Mouse (Mus musculus): ENCODE measurements at regions not wholly inside any gene's neighbourhood (a gene's known extent, or its start where the extent isn't known, plus 50 kb on each side); places are given as distances from the start of the nearest gene placed in this dataset.

- H3K27ac ChIP-seq (ENCODE audit: low read depth, low read length), result no peak overlapping the region
- H3K27me3 ChIP-seq (ENCODE audit: control insufficient read depth, insufficient read depth, low read length), result no peaks in the 10 kb centered on the region
- no peaks in the 10 kb centered on the region for H3K9me3 ChIP-seq (ENCODE audit: control insufficient read depth, low read length)
- H3K4me3 ChIP-seq (ENCODE audit: low read depth, low read length), result no peak overlapping the region
- ATAC-seq (ENCODE audit: low read depth), result no peak
- no peaks in the 10 kb centered on the region for H3K4me1 ChIP-seq (ENCODE audit: control insufficient read depth, insufficient read depth, low read length)
- no peaks in the 10 kb centered on the region for H3K36me3 ChIP-seq (ENCODE audit: control insufficient read depth, insufficient read depth, low read length)
- H3K4me2 ChIP-seq (ENCODE audit: low read depth, low read length), result no peak overlapping the region
- WGBS, result 84% methylated on average over 2 of the region's 2 CpGs
- H3K9ac ChIP-seq (replicated peaks; ENCODE audit: low read depth, low read length), result no peak overlapping the region
Measured at GRCm38 (mm10) chr19:60124638-60125037, 101.9 kb downstream of the Fam204a start.

GRCm38 (mm10) chr19:60120917-60121316, 105.6 kb downstream of the Fam204a start:
- H3K9me3 ChIP-seq (ENCODE audit: control insufficient read depth, low read length), result no peaks in the 10 kb centered on the region
- H3K36me3 ChIP-seq (ENCODE audit: control insufficient read depth, insufficient read depth, low read length), result no peaks in the 10 kb centered on the region
- no peak for ATAC-seq (ENCODE audit: low read depth)
- H3K27me3 ChIP-seq (ENCODE audit: control insufficient read depth, insufficient read depth, low read length), result no peaks in the 10 kb centered on the region
- H3K4me2 ChIP-seq (ENCODE audit: low read depth, low read length), result no peak overlapping the region
- H3K27ac ChIP-seq (ENCODE audit: low read depth, low read length), result no peak overlapping the region
- WGBS, result 50% methylated on average over 5 of the region's 5 CpGs
- H3K4me1 ChIP-seq (ENCODE audit: control insufficient read depth, insufficient read depth, low read length), result no peaks in the 10 kb centered on the region
- H3K9ac ChIP-seq (replicated peaks; ENCODE audit: low read depth, low read length), result no peak overlapping the region
- H3K4me3 ChIP-seq (ENCODE audit: low read depth, low read length), result no peak overlapping the region

- H3K9ac ChIP-seq (replicated peaks; ENCODE audit: low read depth, low read length), result no peak overlapping the region
Measured at GRCm38 (mm10) chr19:60119051-60119450, 107.5 kb downstream of the Fam204a start.

GRCm38 (mm10) chr19:60113666-60114388, 112.7 kb downstream of the Fam204a start:
- H3K36me3 ChIP-seq (ENCODE audit: control insufficient read depth, insufficient read depth, low read length), result no peaks in the 10 kb centered on the region
- no peak for ATAC-seq (ENCODE audit: low read depth)
- no peaks in the 10 kb centered on the region for H3K4me1 ChIP-seq (ENCODE audit: control insufficient read depth, insufficient read depth, low read length)
- no peaks in the 10 kb centered on the region for H3K27me3 ChIP-seq (ENCODE audit: control insufficient read depth, insufficient read depth, low read length)
- WGBS, result 34% methylated on average over 7 of the region's 7 CpGs
- no peak overlapping the region for H3K27ac ChIP-seq (ENCODE audit: low read depth, low read length)
- no peak overlapping the region for H3K4me2 ChIP-seq (ENCODE audit: low read depth, low read length)
- no peak overlapping the region for H3K4me3 ChIP-seq (ENCODE audit: low read depth, low read length)
- H3K9ac ChIP-seq (replicated peaks; ENCODE audit: low read depth, low read length), result no peak overlapping the region
- H3K9me3 ChIP-seq (ENCODE audit: control insufficient read depth, low read length), result no peaks in the 10 kb centered on the region

More at GRCm38 (mm10) chr19:60119051-60119450, 107.5 kb downstream of the Fam204a start:
- ATAC-seq (ENCODE audit: low read depth), result no peak
- Histone ChIP-seq H3K9me3 (ENCODE audit: control insufficient read depth, low read length) (no peaks in the 10 kb centered on the region), H3K27me3 (ENCODE audit: control insufficient read depth, insufficient read depth, low read length) (no peaks in the 10 kb centered on the region), H3K4me3 (ENCODE audit: low read depth, low read length) (no peak overlapping the region), H3K4me2 (ENCODE audit: low read depth, low read length) (no peak overlapping the region), H3K27ac (ENCODE audit: low read depth, low read length) (no peak overlapping the region), H3K36me3 (ENCODE audit: control insufficient read depth, insufficient read depth, low read length) (no peaks in the 10 kb centered on the region), H3K4me1 (ENCODE audit: control insufficient read depth, insufficient read depth, low read length) (no peaks in the 10 kb centered on the region)
- 70% methylated on average over 1 of the region's 1 CpGs for WGBS

GRCm38 (mm10) chr19:60110278-60110677, 116.2 kb downstream of the Fam204a start:
- H3K27ac ChIP-seq (ENCODE audit: low read depth, low read length), result no peak overlapping the region
- no peaks in the 10 kb centered on the region for H3K27me3 ChIP-seq (ENCODE audit: control insufficient read depth, insufficient read depth, low read length)
- no peak overlapping the region for H3K4me2 ChIP-seq (ENCODE audit: low read depth, low read length)
- no peaks in the 10 kb centered on the region for H3K4me1 ChIP-seq (ENCODE audit: control insufficient read depth, insufficient read depth, low read length)
- no peak for ATAC-seq (ENCODE audit: low read depth)
- H3K36me3 ChIP-seq (ENCODE audit: control insufficient read depth, insufficient read depth, low read length), result no peaks in the 10 kb centered on the region
- no peak overlapping the region for H3K4me3 ChIP-seq (ENCODE audit: low read depth, low read length)
- WGBS, result 76% methylated on average over 6 of the region's 6 CpGs
- no peaks in the 10 kb centered on the region for H3K9me3 ChIP-seq (ENCODE audit: control insufficient read depth, low read length)
- H3K9ac ChIP-seq (replicated peaks; ENCODE audit: low read depth, low read length), result no peak overlapping the region

GRCm38 (mm10) chr19:60109488-60109887, 117.0 kb downstream of the Fam204a start:
- no peak overlapping the region for H3K27ac ChIP-seq (ENCODE audit: low read depth, low read length)
- no peak for ATAC-seq (ENCODE audit: low read depth)
- 52% methylated on average over 8 of the region's 8 CpGs for WGBS

GRCm38 (mm10) chr19:60097915-60098314, 128.6 kb downstream of the Fam204a start:
- Histone ChIP-seq H3K36me3 (ENCODE audit: control insufficient read depth, insufficient read depth, low read length) (no peaks in the 10 kb centered on the region), H3K27ac (ENCODE audit: low read depth, low read length) (no peak overlapping the region), H3K4me3 (ENCODE audit: low read depth, low read length) (no peak overlapping the region), H3K27me3 (ENCODE audit: control insufficient read depth, insufficient read depth, low read length) (no peaks in the 10 kb centered on the region), H3K9ac (replicated peaks; ENCODE audit: low read depth, low read length) (no peak overlapping the region), H3K4me1 (ENCODE audit: control insufficient read depth, insufficient read depth, low read length) (no peaks in the 10 kb centered on the region), H3K9me3 (ENCODE audit: control insufficient read depth, low read length) (no peaks in the 10 kb centered on the region), H3K4me2 (ENCODE audit: low read depth, low read length) (no peak overlapping the region)
- ATAC-seq (ENCODE audit: low read depth), result no peak
- 88% methylated on average over 3 of the region's 3 CpGs for WGBS

More at GRCm38 (mm10) chr19:60109488-60109887, 117.0 kb downstream of the Fam204a start:
- Histone ChIP-seq H3K4me1 (ENCODE audit: control insufficient read depth, insufficient read depth, low read length) (no peaks in the 10 kb centered on the region), H3K4me2 (ENCODE audit: low read depth, low read length) (no peak overlapping the region), H3K9ac (replicated peaks; ENCODE audit: low read depth, low read length) (no peak overlapping the region), H3K9me3 (ENCODE audit: control insufficient read depth, low read length) (no peaks in the 10 kb centered on the region), H3K27me3 (ENCODE audit: control insufficient read depth, insufficient read depth, low read length) (no peaks in the 10 kb centered on the region), H3K36me3 (ENCODE audit: control insufficient read depth, insufficient read depth, low read length) (no peaks in the 10 kb centered on the region), H3K4me3 (ENCODE audit: low read depth, low read length) (no peak overlapping the region)

GRCm38 (mm10) chr19:60074986-60075385, 131.5 kb upstream of the Rab11fip2 start:
- Histone ChIP-seq H3K27me3 (ENCODE audit: control insufficient read depth, insufficient read depth, low read length) (no peaks in the 10 kb centered on the region), H3K9ac (replicated peaks; ENCODE audit: low read depth, low read length) (no peak overlapping the region), H3K27ac (ENCODE audit: low read depth, low read length) (no peak overlapping the region), H3K36me3 (ENCODE audit: control insufficient read depth, insufficient read depth, low read length) (no peaks in the 10 kb centered on the region), H3K4me2 (ENCODE audit: low read depth, low read length) (no peak overlapping the region), H3K4me1 (ENCODE audit: control insufficient read depth, insufficient read depth, low read length) (no peaks in the 10 kb centered on the region), H3K9me3 (ENCODE audit: control insufficient read depth, low read length) (no peaks in the 10 kb centered on the region), H3K4me3 (ENCODE audit: low read depth, low read length) (no peak overlapping the region)
- WGBS, result 65% methylated on average over 3 of the region's 3 CpGs
- no peak for ATAC-seq (ENCODE audit: low read depth)

GRCm38 (mm10) chr19:60073328-60073727, 129.9 kb upstream of the Rab11fip2 start:
- Histone ChIP-seq H3K27ac (ENCODE audit: low read depth, low read length) (no peak overlapping the region), H3K4me1 (ENCODE audit: control insufficient read depth, insufficient read depth, low read length) (no peaks in the 10 kb centered on the region), H3K9ac (replicated peaks; ENCODE audit: low read depth, low read length) (no peak overlapping the region), H3K4me2 (ENCODE audit: low read depth, low read length) (no peak overlapping the region), H3K27me3 (ENCODE audit: control insufficient read depth, insufficient read depth, low read length) (no peaks in the 10 kb centered on the region), H3K9me3 (ENCODE audit: control insufficient read depth, low read length) (no peaks in the 10 kb centered on the region), H3K36me3 (ENCODE audit: control insufficient read depth, insufficient read depth, low read length) (no peaks in the 10 kb centered on the region), H3K4me3 (ENCODE audit: low read depth, low read length) (no peak overlapping the region)
- 6% methylated on average over 1 of the region's 1 CpGs for WGBS
- no peak for ATAC-seq (ENCODE audit: low read depth)

Data from neural tube, embryonic 14.5 days (tissue).